Mouse (Mus musculus): ENCODE results near the gene Fry.

Gene Fry

GRCm38 (mm10) chr5:150118455-150119241, at the start of gene Fry:
Fry (plus strand) TSS chr5:150118645.
- DNase-seq (ENCODE audit: low spot score): peak; percentile 86

DNA sequence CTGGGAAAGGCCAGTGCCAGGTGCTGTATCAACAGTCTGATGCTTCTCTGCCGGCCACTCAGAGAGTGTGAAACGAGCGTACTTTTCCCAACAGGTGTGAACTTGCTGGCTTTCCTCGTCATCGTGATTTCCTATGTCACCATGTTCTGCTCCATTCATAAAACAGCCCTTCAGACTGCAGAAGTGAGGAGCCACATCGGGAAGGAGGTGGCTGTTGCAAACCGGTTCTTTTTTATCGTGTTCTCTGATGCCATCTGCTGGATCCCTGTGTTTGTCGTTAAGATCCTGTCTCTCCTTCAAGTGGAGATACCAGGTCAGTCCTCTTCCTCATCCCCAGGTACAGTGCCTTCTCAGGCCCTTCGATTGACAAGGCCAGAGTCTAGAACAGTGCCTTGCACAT, 48.4 kb upstream of the Fry start:
- DNase-seq (ENCODE audit: low spot score): no peak

- no peak for DNase-seq (ENCODE audit: low spot score)
Observed at GRCm38 (mm10) chr5:150071738-150072137, 46.7 kb upstream of the Fry start.

GRCm38 (mm10) chr5:150079866-150080797, 38.3 kb upstream of the Fry start:
- DNase-seq (ENCODE audit: low spot score): no peak

DNA sequence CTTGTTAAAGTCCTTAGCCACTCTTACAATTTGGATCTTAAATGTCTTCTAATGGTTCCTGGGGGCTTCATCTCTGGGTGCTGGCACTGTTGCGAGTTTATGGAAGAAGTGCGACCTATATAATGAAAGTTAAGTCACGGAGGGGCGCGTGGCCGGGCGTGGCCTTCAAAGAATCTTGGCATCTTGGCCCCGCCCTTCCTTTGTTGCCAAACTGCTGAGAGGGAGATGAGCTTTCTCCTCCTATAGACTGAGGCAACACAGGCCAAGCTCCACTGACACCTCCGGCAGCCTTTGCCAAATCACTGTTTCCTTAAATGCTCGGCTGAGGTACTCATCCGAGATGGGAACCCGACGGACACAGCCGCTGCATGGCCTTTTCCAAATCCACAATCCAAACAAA, 35.7 kb upstream of the Fry start:
- DNase-seq (ENCODE audit: low spot score): no peak

- DNase-seq (ENCODE audit: low spot score): no peak
Observed at GRCm38 (mm10) chr5:150083190-150083589, 35.3 kb upstream of the Fry start.

DNA sequence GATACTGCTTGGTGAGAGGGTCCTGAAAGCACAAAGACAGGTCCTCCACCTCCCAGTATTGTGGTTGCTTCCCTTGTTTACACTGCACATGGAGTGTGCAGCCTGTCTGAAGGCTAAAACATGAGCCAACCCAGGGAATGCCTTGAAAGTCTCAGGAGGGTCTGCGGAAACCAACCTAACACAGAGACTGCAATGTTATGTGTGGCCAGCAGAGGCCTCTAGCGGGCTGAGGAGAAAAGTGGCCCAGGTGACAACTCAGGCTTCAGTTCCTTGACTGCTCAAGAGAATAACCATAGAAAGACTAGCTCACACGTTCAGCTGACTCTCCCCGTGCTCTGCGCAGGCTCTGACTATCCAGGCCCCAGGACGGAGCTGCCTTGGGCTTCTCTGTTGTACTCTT, 20.8 kb upstream of the Fry start:
- DNase-seq (ENCODE audit: low spot score): no peak

GRCm38 (mm10) chr5:150098754-150099153, 19.7 kb upstream of the Fry start:
- DNase-seq (ENCODE audit: low spot score): no peak

GRCm38 (mm10) chr5:150101789-150102188, 16.7 kb upstream of the Fry start:
- DNase-seq (ENCODE audit: low spot score): no peak

- no peak for DNase-seq (ENCODE audit: low spot score)
Observed at GRCm38 (mm10) chr5:150106358-150106757, 12.1 kb upstream of the Fry start.

GRCm38 (mm10) chr5:150111236-150111635, 7.2 kb upstream of the Fry start:
- DNase-seq (ENCODE audit: low spot score): no peak

GRCm38 (mm10) chr5:150114007-150114406, 4.4 kb upstream of the Fry start:
- no peak for DNase-seq (ENCODE audit: low spot score)

- DNase-seq (ENCODE audit: low spot score): no peak
Observed at GRCm38 (mm10) chr5:150114778-150115177, 3.7 kb upstream of the Fry start.

DNA sequence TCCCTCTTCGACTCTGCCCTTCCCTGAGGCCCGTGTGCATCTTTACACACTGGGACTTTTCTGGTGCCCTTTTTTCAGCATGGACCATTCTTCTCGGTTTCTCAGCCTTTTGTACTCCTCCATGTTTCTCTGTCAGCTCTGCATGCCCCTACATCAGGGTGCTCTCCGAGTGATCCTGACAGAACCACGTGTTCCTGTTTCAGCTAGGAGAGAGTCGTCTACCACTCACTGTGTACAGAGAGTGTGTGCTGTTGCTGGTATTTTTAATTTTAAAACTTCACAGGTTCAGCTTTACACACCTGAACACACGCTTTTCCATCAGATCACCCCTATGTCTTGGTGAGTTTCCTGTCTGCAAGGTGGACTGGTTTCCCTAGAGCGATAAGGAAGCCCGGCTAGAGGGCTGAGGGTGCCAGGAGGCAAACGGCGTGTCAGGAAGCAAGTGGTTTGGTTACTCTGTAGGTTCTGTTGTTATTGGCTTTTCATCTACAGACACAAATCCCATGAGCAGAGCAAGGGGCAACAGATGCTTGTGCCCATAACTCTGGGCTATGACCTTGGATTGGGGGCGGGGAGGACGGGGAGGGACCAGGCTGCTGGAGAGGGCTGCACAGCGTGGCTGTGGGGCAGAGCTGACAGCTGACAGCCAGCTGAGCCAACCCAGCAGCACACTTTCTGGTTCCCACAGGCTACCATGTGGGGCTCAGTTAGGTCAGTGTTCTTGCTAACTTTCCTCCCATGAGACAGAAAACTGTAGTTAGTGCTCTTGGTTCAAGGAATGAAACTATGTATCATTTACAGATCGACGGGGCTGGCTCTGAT, 3.0 kb upstream of the Fry start:
- no peak for DNase-seq (ENCODE audit: low spot score)

GRCm38 (mm10) chr5:150116216-150116905, 2.1 kb upstream of the Fry start:
- no peak for DNase-seq (ENCODE audit: low spot score)

GRCm38 (mm10) chr5:150116906-150117216, 1.6 kb upstream of the Fry start:
- DNase-seq (ENCODE audit: low spot score): no peak

GRCm38 (mm10) chr5:150118124-150118454, 356 bp upstream of the Fry start:
- no peak for DNase-seq (ENCODE audit: low spot score)

DNA sequence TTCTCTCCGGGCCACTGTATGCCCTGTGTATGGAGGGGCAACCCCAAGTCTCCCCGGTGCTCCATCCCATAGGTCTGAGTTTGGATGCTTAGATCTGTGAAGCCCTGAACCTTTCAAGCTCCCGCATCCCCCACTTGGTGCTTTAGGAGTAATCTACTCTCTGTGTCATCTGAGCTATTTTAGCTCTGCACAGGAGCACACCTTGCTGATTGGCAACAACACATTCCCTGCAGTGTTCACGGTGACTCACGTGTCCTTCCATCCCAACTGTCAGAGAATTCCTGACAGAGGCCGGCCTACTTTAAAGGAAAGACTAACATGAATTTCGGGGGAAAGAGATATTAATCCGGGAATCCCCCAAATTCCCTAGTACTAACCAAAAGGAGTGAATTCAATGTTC, 2.2 kb downstream of the Fry start:
- DNase-seq (ENCODE audit: low spot score): no peak

DNA sequence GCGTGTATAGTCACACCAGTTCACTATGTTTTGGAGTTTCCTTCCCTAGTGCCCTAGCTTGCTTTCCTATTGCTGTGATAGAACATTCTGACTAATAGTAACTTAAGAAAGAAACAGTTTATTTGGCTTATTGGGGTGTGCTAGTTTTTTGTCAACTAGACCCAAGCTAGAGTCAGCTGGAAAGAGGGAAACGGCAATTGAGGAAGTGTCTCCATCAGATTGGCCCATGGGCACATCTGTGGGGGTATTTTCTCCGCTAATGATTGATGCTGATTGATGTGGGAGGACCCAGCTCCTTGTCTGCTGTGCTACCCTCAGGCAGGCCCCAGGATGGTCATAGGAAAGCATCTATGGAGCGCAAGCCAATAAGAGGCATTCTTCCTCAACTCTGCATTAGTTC, 3.6 kb downstream of the Fry start:
- no peak for DNase-seq (ENCODE audit: low spot score)

DNA sequence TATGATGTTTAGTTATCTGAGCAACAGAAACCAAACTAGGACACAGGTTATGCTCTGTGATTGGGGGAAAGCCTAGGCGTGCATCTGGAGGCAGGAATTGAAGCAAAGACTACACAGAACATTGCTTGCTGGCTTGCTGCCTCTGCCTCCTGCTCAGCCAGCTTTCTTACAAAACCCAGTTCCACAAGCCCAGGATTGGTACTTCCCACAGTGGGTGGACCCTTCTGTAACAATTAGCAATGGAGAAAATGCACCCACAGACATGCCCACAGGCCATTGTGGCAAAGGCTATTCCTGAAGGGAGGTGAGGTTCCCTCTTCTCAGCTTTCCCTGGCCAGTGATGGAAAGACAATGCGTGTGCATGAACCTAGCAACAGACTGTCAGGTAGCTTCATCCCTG, 4.1 kb downstream of the Fry start:
- no peak for DNase-seq (ENCODE audit: low spot score)

GRCm38 (mm10) chr5:150125920-150126319, 7.5 kb downstream of the Fry start:
- DNase-seq (ENCODE audit: low spot score): no peak

GRCm38 (mm10) chr5:150128432-150128831, 10.0 kb downstream of the Fry start:
- no peak for DNase-seq (ENCODE audit: low spot score)

All from c-Kit-positive CD71-positive TER-119-positive erythroid progenitor cells, embryonic 14.5 days (primary cell).